Mouse (Mus musculus): ENCODE data around the gene Eif2b2.

Eif2b2 gene

GRCm38 (mm10) chr12:85219236-85219904 lies at the start of gene Eif2b2:
TSS of gene Eif2b2 (plus strand) at chr12:85219481.
- peak; percentile 96 for DNase-seq (ENCODE audit: low spot score in 2 of 2)

GRCm38 (mm10) chr12:85169877-85170276 lies 49.4 kb upstream of the Eif2b2 start:
- DNase-seq (ENCODE audit: low spot score in 2 of 2): no peak

GRCm38 (mm10) chr12:85170284-85170947 lies 48.9 kb upstream of the Eif2b2 start:
- no peak for DNase-seq (ENCODE audit: low spot score in 2 of 2)

- DNase-seq (ENCODE audit: low spot score in 2 of 2): no peak
Observed at GRCm38 (mm10) chr12:85170948-85171307, 48.4 kb upstream of the Eif2b2 start.

- DNase-seq (ENCODE audit: low spot score in 2 of 2): no peak
Observed at GRCm38 (mm10) chr12:85174016-85174415, 45.3 kb upstream of the Eif2b2 start.

GRCm38 (mm10) chr12:85175087-85175675 lies 44.1 kb upstream of the Eif2b2 start:
- DNase-seq (ENCODE audit: low spot score in 2 of 2): no peak

GRCm38 (mm10) chr12:85175926-85176845 lies 43.1 kb upstream of the Eif2b2 start:
- no peak for DNase-seq (ENCODE audit: low spot score in 2 of 2)

GRCm38 (mm10) chr12:85176846-85177523 lies 42.3 kb upstream of the Eif2b2 start:
- peak; percentile 37 to 47 for DNase-seq (ENCODE audit: low spot score in 2 of 2)

GRCm38 (mm10) chr12:85177740-85178239 lies 41.5 kb upstream of the Eif2b2 start, which contains the start of gene Pgf:
TSS of gene Pgf (minus strand) at chr12:85177790.
- no peak for DNase-seq (ENCODE audit: low spot score in 2 of 2)

GRCm38 (mm10) chr12:85178294-85178693 lies 41.0 kb upstream of the Eif2b2 start:
- DNase-seq (ENCODE audit: low spot score in 2 of 2): no peak

GRCm38 (mm10) chr12:85181475-85182344 lies 37.6 kb upstream of the Eif2b2 start:
- DNase-seq (ENCODE audit: low spot score in 2 of 2): no peak

- DNase-seq (ENCODE audit: low spot score in 2 of 2): no peak
Observed at GRCm38 (mm10) chr12:85182345-85182643, 37.0 kb upstream of the Eif2b2 start.

- DNase-seq (ENCODE audit: low spot score in 2 of 2): no peak
Observed at GRCm38 (mm10) chr12:85182898-85183297, 36.4 kb upstream of the Eif2b2 start.

- DNase-seq (ENCODE audit: low spot score in 2 of 2): no peak
Observed at GRCm38 (mm10) chr12:85184118-85184517, 35.2 kb upstream of the Eif2b2 start.

- DNase-seq (ENCODE audit: low spot score in 2 of 2): no peak
Observed at GRCm38 (mm10) chr12:85185810-85186209, 33.5 kb upstream of the Eif2b2 start.

GRCm38 (mm10) chr12:85186361-85186760 lies 32.9 kb upstream of the Eif2b2 start:
- no peak for DNase-seq (ENCODE audit: low spot score in 2 of 2)

- DNase-seq (ENCODE audit: low spot score in 2 of 2): no peak
Observed at GRCm38 (mm10) chr12:85190290-85190689, 29.0 kb upstream of the Eif2b2 start.

GRCm38 (mm10) chr12:85192461-85193108 lies 26.7 kb upstream of the Eif2b2 start:
- peak; percentile 47 to 57 for DNase-seq (ENCODE audit: low spot score in 2 of 2)

- no peak for DNase-seq (ENCODE audit: low spot score in 2 of 2)
Observed at GRCm38 (mm10) chr12:85193146-85193545, 26.1 kb upstream of the Eif2b2 start.

Data from spleen, postnatal 36 days (tissue).